Mouse (Mus musculus) left cerebral cortex, adult 9 months (tissue): ENCODE data around the gene Usp40.

ENCODE experiments used
- DNase-seq, 2 experiments: peaks; one replicate each; pipeline ENCODE4 v3.0.0; 2022; ENCODE audit warnings: low spot score in 2 of 2

Gene Usp40

GRCm38 (mm10) chr1:87947681-87948091 lies 60.7 kb downstream of the Usp40 start:
- no peak for DNase-seq

- no peak for DNase-seq
These were observed 66.6 kb downstream of the Usp40 start for GRCm38 (mm10) chr1:87941765-87942164.

DNA sequence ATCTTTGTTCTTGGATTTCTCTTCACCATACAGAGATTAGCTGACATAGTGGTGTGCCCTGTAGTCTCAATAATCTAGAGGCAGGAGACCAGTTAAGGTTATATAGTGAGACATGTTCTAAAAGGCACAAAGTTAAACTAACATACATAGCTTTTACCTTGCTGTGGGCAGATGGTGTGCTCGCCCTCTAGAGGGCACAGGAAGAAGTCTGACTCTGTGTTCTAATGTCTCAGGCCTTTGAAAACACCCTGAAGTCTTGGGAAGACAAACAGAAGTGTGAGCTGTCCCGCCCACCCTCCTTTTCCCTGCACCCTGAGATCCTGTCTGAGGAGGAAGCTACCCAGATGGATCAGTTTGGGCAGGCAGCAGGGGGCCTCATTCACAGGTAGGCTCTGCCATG lies 71.8 kb downstream of the Usp40 start:
- no peak for DNase-seq

GRCm38 (mm10) chr1:87936075-87936474 lies 72.3 kb downstream of the Usp40 start:
- peak in 1 of 2 experiments; percentile 67 for DNase-seq

DNA sequence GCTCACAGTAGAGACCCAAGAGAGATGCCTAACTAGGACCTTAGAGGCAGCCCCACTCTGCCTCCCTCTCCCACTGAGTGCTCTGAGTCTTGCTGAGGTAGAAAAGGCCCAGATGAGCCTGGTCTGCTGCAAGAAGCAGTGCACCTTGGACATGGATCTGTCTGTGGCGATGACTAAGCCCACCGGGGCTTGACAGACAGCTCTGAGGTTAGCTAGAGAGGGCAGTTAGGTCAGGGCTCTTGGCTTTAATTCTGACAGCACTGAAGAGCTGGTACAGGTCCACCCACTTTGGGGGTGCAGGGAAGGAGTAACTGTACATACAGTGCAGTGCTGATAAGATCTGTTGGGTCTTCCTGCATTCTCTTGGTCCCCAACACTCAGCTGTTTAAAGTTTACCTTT lies 72.8 kb downstream of the Usp40 start:
- no peak for DNase-seq

GRCm38 (mm10) chr1:87935095-87935494 lies 73.3 kb downstream of the Usp40 start:
- DNase-seq, result peak in 1 of 2 experiments; percentile 59

DNA sequence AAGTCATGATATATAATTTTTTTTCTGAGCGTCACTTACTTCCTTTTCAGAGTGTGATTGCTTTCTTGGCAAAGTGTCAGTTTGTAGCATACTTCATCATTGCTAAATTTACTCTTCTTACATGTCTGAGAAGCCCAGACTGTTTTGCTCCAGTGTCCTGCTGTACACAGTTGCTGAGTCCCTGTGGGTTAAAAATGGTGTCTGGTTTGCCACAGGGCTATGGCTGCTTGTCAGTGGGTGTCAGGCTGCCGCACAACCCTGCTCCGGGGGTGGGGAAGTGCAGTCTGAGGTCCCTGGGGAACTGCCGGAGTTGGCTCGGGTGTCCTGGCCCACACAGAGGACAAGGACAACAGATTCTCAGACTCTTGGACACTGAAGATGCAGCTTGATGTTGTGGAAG lies 75.3 kb downstream of the Usp40 start:
- DNase-seq, result peak in 1 of 2 experiments; percentile 44

GRCm38 (mm10) chr1:87929730-87930129 lies 78.6 kb downstream of the Usp40 start:
- DNase-seq, result no peak

DNA sequence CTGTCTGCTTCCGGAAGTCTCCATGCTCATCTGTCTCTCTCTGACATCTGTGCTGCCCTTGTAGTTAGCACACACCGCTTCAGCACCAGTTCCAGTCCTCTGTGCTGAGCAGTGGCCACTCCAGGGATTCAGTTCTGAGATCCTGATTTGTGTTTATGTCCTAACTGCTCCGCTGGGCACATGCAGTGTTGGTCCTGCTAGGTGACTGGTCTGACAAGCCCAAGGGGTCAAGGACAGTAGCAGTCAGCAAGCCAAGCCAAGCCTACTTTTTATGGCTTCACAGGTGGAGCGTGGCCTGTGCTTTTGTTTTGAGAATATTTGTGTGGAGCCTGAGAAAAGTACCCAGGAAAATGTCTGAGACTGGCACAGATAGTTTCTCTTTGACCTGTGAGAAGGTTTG lies 83.5 kb downstream of the Usp40 start:
- no peak for DNase-seq

DNA sequence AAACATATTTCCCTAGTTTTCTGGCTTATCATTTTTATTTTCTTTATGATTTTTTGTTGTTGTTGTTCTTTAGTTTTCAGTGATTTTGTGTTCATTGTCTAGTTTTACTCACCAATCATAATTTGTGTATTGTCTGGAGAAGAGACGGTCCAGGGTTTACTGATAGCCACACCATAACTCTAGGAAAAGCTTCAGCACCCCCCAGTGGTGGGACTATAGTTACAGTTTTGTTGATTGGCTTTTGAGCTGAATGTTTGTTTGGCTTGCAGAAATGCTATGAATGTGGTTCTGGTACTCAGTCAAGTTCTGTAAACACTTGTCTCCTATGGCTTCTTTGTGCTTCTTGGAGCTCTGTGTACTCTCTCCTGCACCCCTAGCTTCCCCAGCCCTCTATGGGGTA lies 85.7 kb downstream of the Usp40 start:
- no peak for DNase-seq

DNA sequence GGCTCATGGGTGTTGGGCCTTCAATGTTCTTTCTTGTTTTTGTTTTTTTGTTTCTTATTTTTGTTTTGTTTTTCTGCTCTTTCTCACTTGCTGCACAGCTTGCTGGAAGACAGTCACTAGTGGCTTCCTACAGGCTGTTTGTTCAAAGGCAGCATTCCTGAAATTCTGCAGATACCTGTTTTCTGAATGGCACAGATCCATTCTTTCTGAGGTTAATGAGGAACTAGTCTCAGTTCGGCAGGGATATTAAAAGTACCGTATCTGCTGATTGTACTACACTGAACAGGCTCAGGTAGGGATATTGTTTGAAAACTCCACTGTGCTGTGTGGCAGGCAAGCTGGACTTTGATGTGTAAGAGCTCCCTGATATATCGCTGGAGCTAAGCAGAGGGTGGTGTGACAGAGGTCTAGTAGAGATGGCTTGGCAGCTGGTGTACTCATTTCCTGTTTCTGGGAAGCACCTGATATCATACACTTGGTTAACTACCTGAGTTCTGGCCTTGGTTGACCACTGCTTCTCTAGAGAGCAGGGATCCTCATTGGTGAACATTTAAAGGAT lies 88.2 kb downstream of the Usp40 start:
- DNase-seq, result no peak

GRCm38 (mm10) chr1:87918061-87918460 lies 90.3 kb downstream of the Usp40 start:
- no peak for DNase-seq

- DNase-seq, result no peak
These were observed 91.0 kb downstream of the Usp40 start for GRCm38 (mm10) chr1:87917361-87917760.

DNA sequence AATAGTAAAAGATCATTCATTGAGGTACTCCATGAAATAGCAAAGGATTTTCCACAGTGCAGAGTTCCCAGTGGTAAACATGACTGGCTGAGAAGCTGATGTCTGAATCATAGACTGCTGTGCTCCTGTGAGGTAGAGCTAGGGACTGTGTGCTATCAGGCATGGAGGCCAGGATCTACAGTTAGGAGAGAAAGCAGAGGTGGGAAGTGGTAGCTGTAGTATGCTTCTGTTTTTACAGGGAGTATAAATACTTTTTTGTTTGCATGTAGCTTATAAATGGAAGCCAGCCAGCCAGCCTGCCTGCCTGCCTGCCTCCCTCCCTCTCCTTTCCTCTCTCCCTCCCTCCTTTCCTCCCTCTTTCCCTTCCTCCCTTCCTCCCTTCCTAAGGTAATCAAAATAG lies 95.0 kb downstream of the Usp40 start:
- DNase-seq, result no peak

DNA sequence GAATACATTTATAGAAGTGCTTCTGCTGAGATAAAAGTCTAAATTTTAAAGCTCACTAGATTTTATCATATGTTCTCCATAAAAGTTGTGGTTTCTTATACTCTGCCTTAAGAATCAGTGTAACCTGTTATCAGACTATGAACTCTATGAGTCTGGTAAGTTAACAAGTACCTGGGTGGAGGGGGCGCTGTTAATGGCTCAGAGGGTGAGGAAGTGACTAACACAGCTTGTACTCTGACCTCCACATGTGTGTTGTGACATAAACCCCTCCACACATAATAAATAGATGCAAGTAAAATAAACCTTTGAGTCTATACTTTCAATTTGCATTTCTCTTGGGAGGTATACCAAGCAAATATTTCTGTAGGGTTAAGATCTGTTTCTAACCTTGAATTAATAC lies 97.9 kb downstream of the Usp40 start:
- no peak for DNase-seq

DNA sequence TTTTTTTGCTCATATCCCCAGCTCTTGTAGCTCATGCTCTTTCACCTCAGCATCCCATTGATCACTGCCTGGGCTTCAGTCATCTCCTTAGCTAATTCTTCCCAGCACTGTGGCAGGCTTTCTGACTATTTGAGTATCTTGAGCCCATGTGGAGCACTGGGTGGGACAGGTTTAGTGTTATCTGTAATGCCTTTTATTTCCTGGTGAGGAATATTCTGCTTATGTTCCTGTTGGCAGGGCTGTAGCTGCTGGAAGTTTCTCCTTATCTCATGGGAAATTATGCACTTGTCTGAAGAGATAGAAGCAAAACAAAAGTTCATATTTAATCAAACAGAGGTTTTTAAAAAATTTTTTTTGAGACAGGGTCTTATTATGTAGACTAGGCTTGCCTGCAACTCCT lies 98.8 kb downstream of the Usp40 start:
- no peak for DNase-seq

DNA sequence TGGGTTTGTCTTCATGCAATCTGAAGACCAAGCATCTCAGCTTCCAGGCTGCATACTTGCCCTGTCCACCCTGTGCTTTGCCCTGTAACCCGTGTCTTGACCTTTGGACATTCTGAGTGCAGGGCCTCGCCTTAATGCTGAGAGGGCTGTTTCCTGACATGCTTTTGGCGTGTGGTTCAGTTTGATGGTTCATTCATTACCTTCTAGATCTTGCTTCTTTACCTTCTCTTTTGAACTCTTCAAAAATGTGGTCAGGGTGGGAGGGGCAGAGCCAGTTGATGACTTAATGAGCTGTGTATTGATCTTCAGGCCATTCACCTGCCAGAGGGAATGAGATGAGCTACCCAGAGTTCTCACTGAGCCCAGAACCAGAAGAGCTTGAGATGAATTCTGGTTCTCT lies 99.6 kb downstream of the Usp40 start:
- DNase-seq, result no peak

DNA sequence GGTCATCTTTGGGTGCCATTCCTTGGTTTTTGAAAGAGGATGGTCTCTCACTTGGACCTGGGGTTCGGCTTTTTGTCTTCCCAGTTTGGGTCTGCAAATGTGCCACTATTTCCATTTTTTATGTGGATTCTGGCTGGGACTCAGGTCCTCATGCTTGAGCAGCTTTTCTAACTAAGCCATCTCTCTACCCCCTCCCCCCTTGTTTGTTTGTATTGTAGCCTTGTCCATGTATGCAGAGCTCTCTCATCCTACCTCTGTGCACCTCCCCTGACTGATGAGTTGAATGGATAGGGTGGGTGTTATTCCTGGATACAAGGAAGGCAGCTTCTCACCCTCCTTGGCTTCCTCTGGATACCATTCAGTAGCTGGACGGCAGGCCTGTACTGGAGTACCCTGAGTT lies 100.3 kb downstream of the Usp40 start:
- DNase-seq, result no peak

DNA sequence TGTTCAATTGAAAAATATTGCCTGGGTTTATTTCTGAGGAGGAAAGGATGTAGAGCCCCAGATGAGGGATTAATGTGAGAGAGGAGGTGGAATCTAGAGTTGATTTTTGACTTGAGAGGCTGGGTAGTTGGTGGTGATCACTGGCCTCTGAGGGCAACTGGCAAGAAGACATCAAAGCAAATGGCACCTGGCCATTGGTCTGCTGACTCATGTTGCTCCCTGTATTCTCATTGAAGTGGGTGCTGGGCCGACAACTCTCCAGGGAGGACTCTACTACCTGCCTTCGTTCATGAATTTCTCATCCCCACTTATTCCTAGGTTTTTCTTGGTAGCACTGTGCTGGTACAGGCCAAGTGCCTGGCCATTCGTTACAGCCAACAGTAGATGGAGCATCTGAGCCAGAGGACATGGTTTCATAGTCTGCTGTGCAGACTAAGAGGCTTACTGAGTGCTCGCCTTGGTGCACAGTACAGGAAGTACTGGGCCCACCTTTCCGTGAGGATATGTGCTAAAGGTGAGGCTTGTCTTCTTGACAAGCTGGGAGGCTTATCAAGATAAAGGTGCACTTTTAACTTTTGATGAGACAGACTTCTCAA lies 101.9 kb downstream of the Usp40 start:
- no peak for DNase-seq

- no peak for DNase-seq
These were observed 106.2 kb downstream of the Usp40 start for GRCm38 (mm10) chr1:87902186-87902585.

DNA sequence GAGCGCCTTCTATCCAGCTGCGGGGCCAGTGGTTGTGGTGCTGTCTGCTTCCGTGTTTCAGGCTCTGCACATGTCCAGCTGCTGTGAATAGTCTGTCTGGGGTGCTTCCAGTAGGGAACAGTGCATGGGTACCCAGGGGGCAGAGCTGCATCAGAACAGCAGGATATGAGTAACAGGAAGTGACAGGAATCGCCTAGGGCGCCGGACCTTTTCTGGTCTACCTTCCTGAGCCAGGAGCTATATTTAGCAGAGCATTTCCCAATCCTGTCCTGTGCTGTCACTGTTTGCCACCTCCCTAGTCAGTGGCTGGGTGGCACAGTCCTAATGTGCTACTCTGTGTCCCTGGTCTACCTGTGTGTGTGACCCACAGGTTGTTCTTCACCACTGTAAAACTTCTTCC lies 107.4 kb downstream of the Usp40 start:
- no peak for DNase-seq

DNA sequence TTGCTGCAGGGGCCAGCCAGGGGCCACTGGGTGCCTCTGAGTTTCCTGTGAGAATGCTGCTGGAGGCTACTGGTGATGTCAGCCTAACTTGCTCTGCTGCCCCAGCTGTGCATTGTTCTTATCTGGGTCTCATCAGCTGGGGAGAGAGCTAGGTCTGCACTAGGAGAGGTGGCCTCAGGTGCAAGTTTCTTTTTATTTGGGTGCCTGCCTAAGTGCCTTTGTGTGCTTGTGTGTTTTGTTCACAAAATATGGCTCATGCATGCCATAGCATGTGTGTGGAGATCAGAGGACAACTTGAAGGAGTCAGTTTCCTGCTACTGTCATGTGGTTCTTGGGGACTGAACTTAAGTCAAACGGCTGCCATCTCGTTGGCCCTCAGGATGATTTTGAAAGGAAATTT lies 108.7 kb downstream of the Usp40 start:
- no peak for DNase-seq

GRCm38 (mm10) chr1:87896921-87897320 lies 111.4 kb downstream of the Usp40 start:
- no peak for DNase-seq
